Mouse (Mus musculus) kidney, postnatal 10 days (tissue): ENCODE measurements around the gene Neurl4.
"Not testable (repeated sequence)": the region's sequence is repeated elsewhere in the genome, so short reads cannot be mapped to it uniquely, and the experiment has no call there.

ENCODE experiments used
- DNase-seq: peaks from one replicate; pipeline ENCODE4 v3.0.0; 2021; ENCODE audit warnings: mixed read lengths

The Neurl4 gene

GRCm38 (mm10) chr11:69934681-69935080 lies 33.8 kb downstream of the Neurl4 start:
- no peak for DNase-seq

- peak; percentile 94 for DNase-seq
Measured at GRCm38 (mm10) chr11:69935137-69935879, 34.4 kb downstream of the Neurl4 start, which contains the start of gene Ybx2. TSS of gene Ybx2 (plus strand) at chr11:69935796.

- DNase-seq = peak; percentile 62
Measured at GRCm38 (mm10) chr11:69936156-69936555, 35.3 kb downstream of the Neurl4 start.

GRCm38 (mm10) chr11:69936714-69937347 lies 36.0 kb downstream of the Neurl4 start:
- peak; percentile 62 for DNase-seq

- DNase-seq = peak; percentile 71
Measured at GRCm38 (mm10) chr11:69937385-69937784, 36.5 kb downstream of the Neurl4 start.

- DNase-seq = peak; percentile 27
Measured at GRCm38 (mm10) chr11:69937834-69938233, 37.0 kb downstream of the Neurl4 start.

- DNase-seq = peak; percentile 36
Measured at GRCm38 (mm10) chr11:69938401-69938979, 37.6 kb downstream of the Neurl4 start.

GRCm38 (mm10) chr11:69939181-69939580 lies 38.3 kb downstream of the Neurl4 start:
- DNase-seq = no peak

GRCm38 (mm10) chr11:69939731-69940130 lies 38.9 kb downstream of the Neurl4 start:
- DNase-seq = no peak

DNA sequence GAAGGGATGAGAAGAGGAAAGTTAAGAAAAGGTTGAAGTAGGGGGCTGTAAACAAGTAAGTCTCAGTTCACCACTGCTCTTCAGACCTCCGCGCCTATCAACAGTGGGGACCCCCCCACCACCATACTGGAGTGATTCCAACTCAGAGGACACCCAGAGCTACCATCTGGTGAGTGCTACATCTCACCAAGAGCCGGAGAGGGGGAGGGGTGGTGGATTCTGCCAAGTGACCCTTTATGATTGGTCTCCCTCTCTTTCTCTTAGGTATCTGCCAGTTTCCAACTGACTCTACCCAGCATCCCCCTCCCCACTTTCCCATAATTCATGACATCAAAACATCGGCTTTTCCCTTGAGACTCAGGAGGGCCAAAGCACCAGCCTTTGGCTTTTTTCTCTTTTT lies 40.1 kb downstream of the Neurl4 start:
- no peak for DNase-seq

GRCm38 (mm10) chr11:69945216-69945615 lies 44.3 kb downstream of the Neurl4 start:
- no peak for DNase-seq

DNA sequence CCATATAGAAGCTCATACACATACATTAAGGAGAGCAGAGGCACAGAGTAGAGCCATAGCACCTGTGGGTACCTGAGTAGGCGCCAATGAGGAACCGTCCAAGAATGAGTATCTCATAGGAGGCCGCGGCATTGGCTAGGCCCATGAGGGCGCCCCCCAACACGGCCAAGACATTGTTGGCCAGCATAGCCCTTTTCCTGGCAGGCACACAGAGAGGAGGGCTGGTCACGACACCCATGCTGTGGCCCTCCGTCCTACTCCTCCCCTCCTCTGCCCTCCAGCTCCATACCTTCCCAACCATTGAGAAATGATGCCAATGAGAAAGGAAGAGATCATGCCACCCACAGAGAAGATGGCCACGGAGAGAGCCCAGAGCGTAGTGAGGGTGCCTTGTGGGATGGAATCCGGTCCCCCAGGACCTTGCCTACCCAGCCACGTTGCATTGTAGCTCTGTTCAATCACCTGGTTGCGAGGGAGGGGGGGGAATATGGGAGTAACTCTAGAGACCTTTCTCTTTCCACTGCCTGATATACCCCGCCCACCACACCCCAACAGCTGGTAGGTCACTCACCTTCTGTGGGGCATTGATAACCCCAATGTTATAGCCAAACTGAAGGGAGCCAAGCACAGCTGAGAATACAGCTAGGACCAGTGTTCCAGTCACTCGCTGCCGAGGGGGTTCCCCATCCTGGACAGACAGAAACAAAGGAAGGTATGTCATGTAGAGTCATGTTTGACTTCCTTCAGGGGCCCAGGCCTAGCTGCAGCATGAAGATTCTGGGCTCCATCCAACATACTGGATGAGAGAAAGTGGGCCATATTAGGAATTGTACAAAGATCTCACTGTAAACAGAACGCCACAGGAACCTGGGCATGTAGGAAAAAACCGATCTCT lies 45.4 kb downstream of the Neurl4 start:
- DNase-seq = no peak

DNA sequence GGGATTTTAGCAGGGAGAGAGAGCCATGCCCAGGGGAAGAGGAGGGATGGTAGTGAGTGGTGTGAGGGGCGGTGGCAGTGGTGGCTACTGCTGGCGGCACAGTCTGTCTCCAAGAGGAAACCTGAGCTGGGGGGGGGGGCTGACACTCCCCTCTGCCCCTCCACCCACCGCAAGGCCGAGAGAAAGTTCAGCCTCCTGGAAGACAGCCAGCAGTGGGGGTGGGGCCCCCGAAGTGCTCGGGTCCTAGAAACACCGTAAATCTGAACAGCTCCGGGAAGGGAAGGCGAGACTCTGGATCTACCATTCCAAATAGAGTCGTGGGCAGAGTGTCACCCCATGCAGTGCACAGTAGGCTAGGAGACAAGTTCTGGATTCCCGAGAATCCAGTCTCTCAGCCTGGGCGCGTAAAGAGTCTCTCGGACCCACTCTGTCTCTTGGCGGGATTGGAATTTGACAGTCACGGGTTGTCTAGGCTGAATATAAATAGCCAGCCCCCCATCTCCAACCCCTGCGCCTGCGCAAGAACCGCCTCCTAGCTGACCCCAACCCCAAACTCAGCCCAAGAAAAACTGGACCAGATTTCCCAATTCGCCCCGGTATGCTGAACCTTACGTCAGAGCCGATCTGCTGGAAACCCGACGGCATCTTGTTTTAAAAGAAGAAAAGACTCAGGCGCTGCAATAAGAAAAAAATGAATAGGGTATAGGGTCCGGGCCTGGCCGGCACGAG lies 46.6 kb downstream of the Neurl4 start:
- DNase-seq = peak; percentile 77

DNA sequence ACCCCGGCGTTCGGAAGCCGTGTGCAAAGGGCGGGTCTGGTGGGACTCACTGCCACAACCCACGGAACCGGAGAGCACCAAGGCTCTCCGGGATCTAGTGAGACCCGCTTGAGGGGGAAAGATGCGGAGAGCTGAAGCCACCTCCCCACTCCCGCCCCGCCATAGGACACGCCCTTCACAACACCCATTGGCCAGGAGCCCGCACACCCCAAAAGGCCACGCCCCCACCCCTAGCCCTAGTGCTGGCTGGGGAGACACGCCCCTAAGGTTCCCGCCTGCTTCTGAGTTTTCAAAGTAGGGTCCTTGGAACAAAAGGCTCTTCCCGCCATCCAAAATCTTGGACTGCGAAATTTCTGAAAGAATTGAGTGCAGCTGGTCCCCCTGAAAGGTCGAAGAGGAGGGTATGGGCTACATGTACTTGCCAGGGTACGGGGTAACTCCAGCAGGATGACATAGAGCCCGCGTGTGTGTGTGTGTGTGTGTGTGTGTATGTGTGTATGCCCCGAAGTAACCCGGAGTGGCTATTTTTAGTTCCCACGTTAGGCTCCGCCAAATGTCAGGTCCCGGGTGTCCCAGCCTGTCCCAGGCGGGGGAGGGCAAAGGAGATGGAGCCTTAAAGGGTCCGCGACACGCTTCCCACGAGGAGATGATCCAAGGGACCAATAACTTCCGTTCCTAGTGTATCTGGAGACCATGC lies 47.3 kb downstream of the Neurl4 start, which contains the start of gene Slc2a4:
TSS of gene Slc2a4 (minus strand) at position 123 of the 697 bp plus-strand sequence.
- DNase-seq = peak; percentile 97

DNA sequence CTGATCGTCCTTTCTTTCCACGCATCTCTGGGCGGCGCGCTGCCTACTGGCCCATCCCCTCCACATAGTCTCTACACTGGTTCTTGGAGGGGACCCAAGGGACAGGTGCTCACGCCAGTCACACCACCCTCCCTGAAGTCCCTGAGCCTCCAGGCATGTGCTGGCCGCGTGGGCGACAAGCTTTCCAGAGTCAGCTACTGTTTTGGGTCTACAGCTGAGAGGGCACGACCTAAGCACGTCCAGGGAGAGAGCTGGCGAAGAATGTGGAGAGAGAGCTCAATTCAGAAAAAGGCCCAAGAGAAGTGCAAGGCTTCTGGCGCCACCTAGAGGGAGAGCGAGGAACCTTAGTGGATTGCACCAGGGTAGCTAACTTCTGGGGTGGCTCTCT lies 47.9 kb downstream of the Neurl4 start:
- DNase-seq = peak; percentile 95

DNA sequence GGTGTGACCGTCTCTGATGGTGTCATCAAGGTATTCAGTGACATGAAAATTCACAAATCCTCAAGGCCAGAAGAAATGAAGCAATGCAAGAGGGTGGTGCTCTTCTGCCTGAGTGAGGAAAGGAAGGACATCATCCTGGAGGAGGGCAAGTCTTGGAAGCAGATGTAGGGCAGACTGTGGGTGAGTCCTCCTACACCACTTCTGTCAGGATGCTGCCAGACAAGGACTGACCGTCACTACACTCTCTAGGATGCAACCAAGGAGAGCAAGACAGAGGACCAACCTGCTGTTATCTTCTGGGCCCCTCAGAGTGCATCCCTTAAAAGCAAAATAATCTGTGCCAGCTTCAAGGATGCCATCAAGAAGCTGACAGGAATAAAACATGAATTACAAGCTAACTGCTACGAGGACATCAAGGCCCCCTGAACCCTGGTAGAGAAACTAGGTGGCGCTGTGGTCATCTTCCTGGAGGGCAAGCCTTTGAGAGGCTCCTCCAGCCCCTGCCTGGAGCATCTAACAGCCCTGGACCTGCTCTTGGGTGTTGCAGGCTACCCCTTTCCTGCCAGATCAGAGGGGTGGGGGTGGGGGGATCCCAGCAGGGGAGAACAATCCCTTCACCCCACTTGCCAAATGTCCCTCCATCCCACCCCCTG lies 50.1 kb downstream of the Neurl4 start:
- DNase-seq = peak; percentile 45

GRCm38 (mm10) chr11:69952274-69952673 lies 51.4 kb downstream of the Neurl4 start:
- DNase-seq = no peak

- no peak for DNase-seq
Measured at GRCm38 (mm10) chr11:69953267-69953915, 52.5 kb downstream of the Neurl4 start.

GRCm38 (mm10) chr11:69955618-69956017 lies 54.7 kb downstream of the Neurl4 start:
- DNase-seq = not testable (repeated sequence)

- DNase-seq = no peak
Measured at GRCm38 (mm10) chr11:69956218-69956617, 55.3 kb downstream of the Neurl4 start.
